Mouse (Mus musculus) left cerebral cortex, adult 6 months (tissue): ENCODE measurements around the gene Gm14781. TPM values are rescaled to one million over a fixed set of nuclear protein-coding genes. Genes with fewer than 3 reads are reported as not detected.

ENCODE experiments used
- long read RNA-seq, 2 experiments: library from polyadenylated mRNA; unstranded; transcript quantifications; one replicate each; pipeline ENCODE4 v2.0.0; 2019 to 2020
- polyA plus RNA-seq: library from polyadenylated mRNA; unstranded; fragments of <200 nt; fragmentation: Nextera tagmentation; gene quantifications from 2 replicates; pipeline ENCODE4 v1.2.3, GENCODE M21; 2021

The Gm14781 gene
- not detected in 2 replicates for polyA plus RNA-seq
- long read RNA-seq, experiment 1: 0 reads
- long read RNA-seq, experiment 2: 0 reads

GRCm38 (mm10) chrX:91631894-91632293 lies at the start of gene Gm14781:
Gene Gm14781 (plus strand): TSS chrX:91632194.

Other genes starting within 250 kb of the Gm14781 start
- gene Gm5072, start 239.7 kb upstream of the Gm14781 start, polyA plus RNA-seq: not detected in 2 replicates
- not detected in 2 replicates for gene Gm8914, start 152.1 kb upstream of the Gm14781 start, polyA plus RNA-seq
- gene 1700084M14Rik, start 56.3 kb upstream of the Gm14781 start, polyA plus RNA-seq: not detected in 2 replicates
- gene Mageb5, start 150.8 kb downstream of the Gm14781 start, polyA plus RNA-seq: not detected in 2 replicates